Mouse (Mus musculus) neutrophil, adult 59 days (primary cell): ENCODE results near the gene Lrrd1. TPM values are rescaled to one million over a fixed set of nuclear protein-coding genes. Genes with fewer than 3 reads are reported as not detected.

Experiments
- total RNA-seq, 2 experiments: library from RNA; stranded (reverse); gene quantifications; 1 replicate in 1 of 2; 2 replicates in 1 of 2; pipeline ENCODE4 v1.2.4; 2023

Lrrd1 gene
- under 1 TPM in 1 of 2 experiments, not detected in 1; 0.11 TPM for total RNA-seq

GRCm38 (mm10) chr5:3845026-3845425 is at the start of gene Lrrd1:
Gene Lrrd1, plus strand, starts transcription at chr5:3845173.

DNA sequence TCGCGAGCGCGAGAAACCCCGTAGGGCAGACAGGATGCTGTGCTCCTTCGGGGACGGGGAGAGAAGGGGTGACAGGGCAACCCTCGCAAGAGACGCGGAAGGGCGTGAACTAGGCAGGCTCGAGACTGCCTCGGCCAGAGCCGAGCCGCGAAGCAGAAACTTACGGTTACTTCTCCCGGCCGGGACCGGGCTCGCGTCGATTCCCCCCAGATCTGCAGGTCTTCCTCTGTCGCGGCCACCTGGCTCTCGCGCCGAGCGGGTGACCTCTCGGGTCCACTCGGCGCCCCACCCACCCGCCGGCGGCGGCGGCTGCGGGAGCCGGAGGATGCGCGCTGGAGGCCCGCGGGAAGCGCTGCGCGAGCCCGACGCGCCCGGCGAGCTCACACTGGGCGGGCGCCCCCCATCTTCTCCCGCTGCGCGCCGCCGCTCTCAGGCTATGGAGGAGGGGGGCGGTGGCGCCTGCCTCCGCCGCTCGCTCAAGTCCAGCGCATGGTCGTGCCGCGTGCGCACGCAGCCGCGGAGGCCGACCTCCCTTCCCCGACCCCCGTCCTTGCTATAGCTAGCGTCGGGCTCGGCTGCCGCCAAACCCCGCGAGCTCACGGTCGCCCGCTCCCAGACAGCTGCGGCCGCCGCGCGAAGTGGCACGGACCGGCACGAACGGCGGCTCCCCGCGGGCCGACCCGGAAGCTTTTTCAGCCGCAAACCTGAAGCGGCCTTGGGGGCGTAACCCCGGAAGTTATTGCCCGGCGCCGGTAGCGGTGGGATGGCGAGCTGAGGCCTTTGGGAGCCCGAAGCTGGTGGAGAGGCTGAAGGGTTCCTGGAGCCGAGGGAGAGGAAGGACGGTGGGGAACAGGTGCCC is 42.3 kb upstream of the Lrrd1 start, which contains the start of the genes Ankib1 and Krit1:
TSS of gene Ankib1 (minus strand) at position 493 of the 859 bp plus-strand sequence.
TSS of gene Krit1 (plus strand) at position 752 of the 859 bp plus-strand sequence.

DNA sequence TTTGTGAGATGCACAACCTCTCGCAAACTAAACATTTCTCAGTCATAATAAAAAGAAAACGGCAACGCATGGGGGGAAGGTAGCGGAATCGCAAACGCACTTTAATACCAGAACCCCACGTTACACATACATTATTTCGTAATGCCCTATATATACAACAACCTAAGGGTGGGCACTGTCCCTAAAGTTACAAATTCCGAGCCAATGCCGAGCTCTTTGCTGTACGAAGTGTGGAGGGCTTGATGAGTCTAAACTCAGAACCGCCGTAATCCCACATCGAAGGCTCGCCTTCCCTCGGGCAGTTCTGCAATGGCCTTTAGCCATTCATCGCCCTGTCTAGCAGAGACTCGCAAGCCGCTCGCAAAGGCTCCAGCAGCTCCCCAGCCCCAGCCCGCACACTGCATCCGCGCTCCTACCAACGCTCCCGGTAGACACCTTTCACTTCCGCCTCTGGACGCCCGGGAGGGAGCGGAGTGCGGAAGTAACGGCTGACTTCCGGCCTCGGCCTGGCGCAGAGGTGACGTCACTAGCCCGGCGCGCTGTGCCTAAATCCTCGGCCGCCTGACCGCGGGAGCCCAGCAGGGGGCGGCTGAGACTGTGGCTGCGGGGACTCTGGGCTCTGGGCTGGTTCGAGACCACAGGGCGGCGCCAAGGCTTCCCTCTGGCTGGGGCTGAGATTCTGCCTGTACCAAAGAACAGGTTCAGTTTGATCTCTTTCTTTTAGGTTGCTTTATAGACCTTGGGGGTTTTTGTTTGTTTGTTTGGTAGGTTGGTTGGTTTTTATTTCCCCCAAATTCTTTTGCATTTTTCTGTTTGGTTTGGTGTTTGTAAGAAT is 48.7 kb downstream of the Lrrd1 start, which contains the start of gene Mterf1a:
TSS of gene Mterf1a (minus strand) at position 475 of the 835 bp plus-strand sequence.

Other genes starting within 250 kb of the Lrrd1 start
- gene Pex1, start 249.1 kb upstream of the Lrrd1 start, total RNA-seq, result 10 to 100 TPM; 10.2 to 13.5 TPM
- 10 to 100 TPM; 18.1 to 18.9 TPM for gene Rbm48, start 248.6 kb upstream of the Lrrd1 start, total RNA-seq
- gene Tmbim7, start 194.0 kb upstream of the Lrrd1 start, total RNA-seq, result not detected
- 10 to 100 TPM; 52.7 to 69.3 TPM for gene Gatad1, start 188.0 kb upstream of the Lrrd1 start, total RNA-seq
- gene Ankib1, start 42.2 kb upstream of the Lrrd1 start, total RNA-seq, result 10 to 100 TPM; 21.9 to 24.1 TPM
- 10 to 100 TPM; 34.4 to 40.3 TPM for gene Krit1, start 42.0 kb upstream of the Lrrd1 start, total RNA-seq
- 1 to 10 TPM; 6.0 to 7.0 TPM for gene Mterf1a, start 48.8 kb downstream of the Lrrd1 start, total RNA-seq
- gene Akap9, start 82.9 kb downstream of the Lrrd1 start, total RNA-seq, result 10 to 100 TPM; 34.2 to 45.9 TPM